Mouse (Mus musculus) thymus, adult 2 months (tissue): ENCODE measurements around the gene Abcc4.

Source experiments
- CTCF ChIP-seq: fragments of 200-500 bp; IDR thresholded peaks from 2 replicates; pipeline ENCODE4 v1.5.1; 2012; ENCODE audit warnings: mild to moderate bottlenecking, control low read depth, low read length, moderate library complexity, borderline replicate concordance; ENCODE audit not compliant: control insufficient read depth, poor library complexity, insufficient read depth; ENCODE audit errors: extremely low read depth
- POLR2A ChIP-seq: fragments of 200-500 bp; IDR thresholded peaks from 2 replicates; pipeline ENCODE4 v1.6.1; 2012; ENCODE audit warnings: mild to moderate bottlenecking, low read length, control low read depth, moderate library complexity; ENCODE audit not compliant: control insufficient read depth, poor library complexity, insufficient read depth; ENCODE audit errors: extremely low read depth

DNA sequence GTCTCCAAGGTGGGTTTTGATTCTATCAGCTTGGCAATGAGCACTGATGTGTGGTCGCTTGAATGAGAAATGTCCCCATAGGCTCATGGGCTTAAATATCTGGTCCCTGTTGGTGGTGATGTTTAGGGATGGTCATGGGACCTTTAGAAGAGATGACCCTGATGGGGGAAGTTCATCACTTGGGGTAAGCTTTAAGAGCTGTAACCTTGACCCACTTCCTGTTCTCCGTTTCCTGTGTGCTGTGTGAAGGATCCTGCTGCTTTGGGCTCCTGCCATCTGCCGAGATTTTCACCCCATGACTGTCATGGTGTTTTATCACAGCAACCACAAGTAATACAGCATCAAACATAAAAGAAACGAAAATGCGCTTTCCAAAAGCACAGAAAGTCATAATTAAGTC, 128.1 kb downstream of the Abcc4 start:
- TF ChIP-seq CTCF (no peak), POLR2A (no peak)
